Mouse (Mus musculus): ENCODE results near the gene Gm572. TPM values are rescaled to one million over a fixed set of nuclear protein-coding genes. Genes with fewer than 3 reads are reported as not detected.
A peak's percentile ranks its signal among the peaks of the same experiment; 100 is the strongest.

Gene Gm572
- total RNA-seq, 2 experiments from 2014 or later = 6.9 to 8.6 TPM

DNA sequence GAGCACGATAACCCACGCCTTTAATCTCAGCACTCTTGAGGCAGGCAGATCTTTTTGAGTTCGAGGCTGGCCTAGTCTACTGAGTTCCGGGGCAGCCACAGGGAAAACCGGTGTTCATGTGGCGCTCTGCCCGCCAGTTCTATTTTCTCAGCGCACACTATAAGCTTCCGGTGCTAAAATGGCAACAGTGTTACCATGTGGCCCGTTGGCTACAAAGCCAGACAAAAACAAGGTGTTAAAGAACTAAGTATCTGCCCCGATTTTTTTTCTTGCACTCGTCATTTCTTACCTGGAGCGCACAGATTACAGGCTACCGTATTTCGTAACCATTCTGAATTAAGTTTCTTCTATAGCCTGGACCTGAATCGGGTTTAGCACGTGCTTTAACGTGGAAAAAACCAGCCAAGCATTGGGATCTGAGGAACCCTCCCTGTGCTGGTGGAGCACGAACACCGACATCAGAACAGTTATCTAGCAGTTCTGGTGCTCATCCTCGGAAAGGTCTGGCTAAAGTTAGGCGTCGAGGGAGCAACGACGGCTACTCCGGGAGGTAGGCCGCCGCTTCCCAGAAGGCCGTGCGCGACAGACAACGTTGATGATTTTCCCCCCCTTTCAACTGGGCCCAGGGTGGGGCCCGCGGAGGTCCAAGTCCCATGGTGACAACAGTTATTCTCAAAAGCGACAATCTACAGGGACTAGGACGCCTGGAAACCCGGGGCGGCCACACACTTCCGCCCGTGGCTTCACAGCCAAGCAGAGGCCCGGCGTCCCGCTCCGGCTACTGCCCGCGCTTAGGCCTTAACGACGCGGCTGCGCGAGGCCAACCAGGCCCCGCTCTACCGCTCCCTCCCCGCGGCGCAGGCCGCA is 17.1 kb upstream of the Gm572 start:
- peak; percentile 55 for DNase-seq

DNA sequence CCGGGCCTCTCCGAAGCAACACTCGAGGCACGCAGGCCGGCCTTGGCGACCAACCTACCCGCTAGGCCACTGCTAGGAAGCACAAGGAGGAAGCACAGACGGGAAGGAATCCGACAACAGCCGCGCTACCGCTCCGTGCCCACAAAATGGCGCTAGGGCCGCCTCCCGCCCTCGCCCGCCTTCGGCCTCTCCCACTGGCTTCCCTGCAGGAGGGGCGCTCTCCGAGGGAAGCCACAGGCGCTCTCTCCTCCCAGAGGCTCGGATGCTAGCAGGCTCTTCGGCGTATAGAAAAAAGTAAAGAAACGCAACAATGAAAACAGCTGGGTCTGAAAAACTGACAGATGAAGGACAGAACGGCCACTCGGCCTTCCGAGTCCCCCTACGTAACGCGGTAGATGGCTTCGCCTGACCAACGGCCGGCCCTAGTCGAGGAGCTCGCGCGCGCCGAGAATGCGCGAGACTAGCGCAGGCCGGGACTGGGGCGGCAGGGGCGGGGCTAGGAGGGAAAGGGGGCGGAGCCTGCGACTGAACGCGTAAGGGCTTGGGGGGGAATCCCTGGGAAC is 16.4 kb upstream of the Gm572 start, which contains the start of gene Tardbp:
Gene Tardbp, minus strand, starts transcription at position 397 of the 563 bp plus-strand sequence.
- DNase-seq = peak; percentile 99

- DNase-seq = no peak
Observed at GRCm38 (mm10) chr4:148627246-148627645, 15.9 kb upstream of the Gm572 start.

DNA sequence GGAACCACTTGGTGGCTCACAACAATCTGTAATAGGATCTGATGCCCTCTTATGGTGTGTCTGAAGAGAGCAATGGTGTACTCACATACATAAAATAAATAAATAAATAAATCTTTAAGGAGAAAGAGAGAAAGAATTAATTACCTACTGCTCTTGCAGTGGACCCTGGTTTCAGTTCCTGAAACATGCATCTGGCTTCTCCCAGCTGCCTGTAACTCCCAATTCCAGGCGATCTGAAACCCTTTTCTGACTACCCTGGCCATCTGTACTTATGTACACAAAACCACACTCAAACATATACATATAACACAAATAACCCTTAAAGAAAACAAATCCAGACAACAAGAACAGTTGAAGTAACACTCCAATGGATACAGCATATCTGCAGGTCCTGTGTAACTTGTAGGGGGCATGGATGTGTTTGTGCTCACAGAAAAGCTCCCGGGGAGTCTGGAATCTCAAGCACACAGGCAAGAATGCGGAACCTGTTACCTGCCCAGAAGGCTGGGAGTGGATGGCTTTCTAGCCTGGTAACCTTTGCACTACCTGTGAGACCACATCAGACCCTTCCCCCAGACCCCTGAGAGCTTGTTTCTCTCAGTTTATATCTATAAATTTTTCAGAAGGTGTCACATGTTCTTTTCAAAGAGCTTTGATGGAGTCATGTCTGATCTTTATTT is 11.0 kb upstream of the Gm572 start:
- no peak for DNase-seq

- DNase-seq = no peak
Observed at GRCm38 (mm10) chr4:148633395-148634061, 9.6 kb upstream of the Gm572 start.

DNA sequence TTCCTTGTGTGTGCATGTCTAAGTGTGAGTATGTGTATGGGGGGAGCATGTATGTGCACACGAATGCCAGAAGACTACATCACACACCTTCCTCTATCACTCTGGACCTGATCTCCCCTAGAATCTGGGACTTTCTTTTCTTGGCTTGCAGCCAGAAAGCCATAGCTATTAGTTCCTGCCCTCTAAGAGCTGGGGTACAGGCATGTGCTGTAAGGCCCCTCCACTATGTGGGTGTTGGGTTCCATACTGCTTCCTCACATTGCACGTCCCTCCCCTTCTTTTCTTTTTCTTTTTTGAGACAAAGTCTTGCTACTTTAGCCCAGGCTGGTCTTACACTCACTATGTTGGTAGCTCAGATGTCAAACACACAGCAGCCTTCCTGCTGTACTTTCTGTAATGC is 7.8 kb upstream of the Gm572 start:
- no peak for DNase-seq

DNA sequence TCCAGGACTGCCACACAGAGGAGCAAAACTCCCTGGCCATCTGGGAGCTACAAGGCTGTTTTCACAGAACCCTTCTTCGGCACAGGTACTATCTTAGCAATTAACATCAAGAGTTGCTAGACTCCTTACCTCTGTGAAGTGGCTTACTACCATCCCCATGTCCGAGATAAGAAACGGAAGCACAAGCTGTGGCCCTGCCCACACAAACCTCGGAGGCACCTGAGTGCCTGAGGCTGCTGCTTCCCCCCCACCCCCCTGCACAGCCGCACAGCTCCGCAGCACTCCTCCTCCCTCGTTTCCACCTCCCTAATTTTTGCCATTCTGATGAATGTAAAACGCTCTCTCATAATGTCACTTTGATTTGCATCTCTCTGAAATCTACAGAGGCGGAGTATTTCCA is 4.8 kb upstream of the Gm572 start:
- DNase-seq = no peak

DNA sequence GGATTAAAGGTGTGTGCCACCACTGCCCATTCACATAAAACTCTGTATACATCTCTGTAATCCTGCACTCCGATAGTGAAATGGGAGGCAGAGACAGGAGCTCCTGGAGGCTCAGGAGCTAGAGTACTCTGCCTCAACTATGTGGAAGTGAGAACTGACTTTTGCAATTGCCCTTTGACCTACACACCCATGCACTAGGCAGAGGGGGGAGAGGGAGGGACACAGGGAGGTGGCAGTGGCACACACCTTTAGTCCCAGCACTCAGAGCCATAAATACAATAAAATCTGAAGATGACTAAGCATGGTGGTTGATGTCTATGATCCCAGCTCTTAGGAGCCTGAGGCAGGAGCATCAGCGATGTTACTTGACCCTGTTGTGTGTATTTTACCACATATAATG is 3.7 kb upstream of the Gm572 start:
- DNase-seq = no peak

DNA sequence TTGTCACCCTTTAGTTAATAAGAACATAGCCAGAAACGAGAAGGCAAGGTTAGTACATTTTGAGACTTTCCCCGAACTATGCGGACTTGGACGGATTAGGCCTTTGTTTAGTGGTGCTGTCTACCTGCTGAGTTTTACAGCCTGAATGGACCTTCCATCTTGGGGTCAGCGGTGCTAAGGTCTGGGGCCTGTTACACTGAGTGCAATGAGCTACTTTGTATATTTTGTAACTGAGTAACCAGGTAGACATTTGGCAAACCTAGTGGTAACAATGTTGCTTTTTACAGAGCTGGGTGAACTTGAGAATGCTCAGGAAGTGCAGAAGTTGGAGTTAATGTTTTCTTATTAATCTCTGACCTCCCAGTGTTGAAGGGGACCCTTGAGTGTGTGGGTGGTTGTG is 2.0 kb upstream of the Gm572 start:
- no peak for DNase-seq

- DNase-seq = peak; percentile 68
Observed at GRCm38 (mm10) chr4:148644157-148644511, 1.0 kb downstream of the Gm572 start.

DNA sequence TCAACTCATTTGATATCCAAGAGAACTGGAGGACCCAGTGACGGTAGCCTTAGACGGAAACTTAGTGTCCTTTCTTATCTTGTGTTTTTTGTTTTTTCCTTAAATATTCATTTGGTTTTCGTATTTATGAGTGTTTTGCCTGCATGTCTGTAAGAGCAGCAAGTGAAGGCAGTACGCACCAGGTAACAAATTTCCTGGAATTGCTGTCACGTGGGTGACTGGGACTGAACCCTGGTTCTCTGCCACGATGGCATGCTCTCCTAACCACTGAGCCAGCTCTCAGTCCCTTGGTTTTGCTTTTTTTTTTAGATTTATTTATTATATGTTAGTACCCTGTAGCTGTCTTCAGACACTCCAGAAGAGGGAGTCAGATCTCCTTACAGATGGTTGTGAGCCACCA is 1.8 kb downstream of the Gm572 start:
- no peak for DNase-seq

GRCm38 (mm10) chr4:148646616-148647015 is 3.5 kb downstream of the Gm572 start:
- no peak for DNase-seq

DNA sequence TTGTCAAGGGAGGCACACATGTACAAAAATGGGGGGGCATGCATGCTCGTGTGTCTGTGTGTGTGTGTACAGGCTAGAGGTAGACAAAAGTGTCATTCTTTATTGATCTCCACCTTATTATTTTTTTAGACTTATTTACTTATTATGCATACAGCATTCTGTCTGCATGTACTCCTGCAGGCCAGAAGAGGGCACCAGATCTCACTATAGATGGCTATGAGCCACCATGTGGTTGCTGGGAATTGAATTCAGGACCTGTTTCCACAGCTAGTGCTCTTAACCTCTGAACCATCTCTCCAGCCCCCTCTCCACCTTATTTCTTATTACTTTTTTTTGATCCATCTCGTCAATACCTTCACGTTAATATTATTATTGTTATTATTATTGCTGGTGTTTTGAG is 6.2 kb downstream of the Gm572 start:
- no peak for DNase-seq

- DNase-seq = no peak
Observed at GRCm38 (mm10) chr4:148651045-148651444, 7.9 kb downstream of the Gm572 start.

- no peak for DNase-seq
Observed at GRCm38 (mm10) chr4:148654701-148655398, 11.7 kb downstream of the Gm572 start.

GRCm38 (mm10) chr4:148656691-148657258 is 13.7 kb downstream of the Gm572 start:
- DNase-seq = no peak

GRCm38 (mm10) chr4:148657776-148658175 is 14.7 kb downstream of the Gm572 start:
- no peak for DNase-seq

GRCm38 (mm10) chr4:148660174-148660573 is 17.1 kb downstream of the Gm572 start:
- no peak for DNase-seq

DNA sequence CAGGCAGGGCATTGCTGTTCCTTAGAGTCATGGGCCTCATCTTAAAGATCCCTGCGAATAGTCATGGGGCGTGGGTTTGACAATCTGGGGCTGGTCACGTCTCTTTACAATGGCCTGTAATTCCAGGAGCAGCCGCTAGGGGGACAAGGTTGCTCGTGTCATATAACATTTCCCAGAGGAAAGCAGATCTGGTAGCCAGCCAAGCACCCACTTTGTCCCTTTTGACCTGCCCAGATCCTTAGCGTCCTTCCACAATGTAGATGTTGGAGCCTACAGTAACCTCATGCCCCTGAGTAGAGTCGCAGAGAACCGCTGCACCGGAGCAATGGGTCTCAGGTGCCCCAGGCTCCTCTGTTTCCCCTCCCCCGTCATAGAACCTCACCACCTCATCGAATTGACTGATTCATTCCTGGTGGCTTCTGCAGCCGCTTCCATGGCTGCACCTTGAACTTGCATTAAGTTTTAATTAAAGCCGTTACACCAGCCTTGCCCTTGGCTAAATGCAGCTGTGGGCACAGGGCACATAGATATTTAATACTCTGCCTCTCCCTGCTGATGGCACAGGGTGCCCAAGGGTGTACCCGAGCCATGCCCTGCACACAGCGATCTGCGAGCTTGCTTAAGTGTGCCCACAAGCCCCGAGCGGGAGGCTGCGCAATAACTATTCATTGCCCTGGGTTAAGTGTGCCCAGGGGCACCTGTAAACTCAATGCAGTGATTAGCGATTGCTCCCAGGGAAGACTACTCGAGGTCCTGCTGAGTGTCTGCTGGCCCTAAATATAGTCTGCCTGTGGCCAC is 19.2 kb downstream of the Gm572 start:
- peak; percentile 82 for DNase-seq

- no peak for DNase-seq
Observed at GRCm38 (mm10) chr4:148663326-148663725, 20.2 kb downstream of the Gm572 start.

GRCm38 (mm10) chr4:148664021-148664420 is 20.9 kb downstream of the Gm572 start:
- DNase-seq = no peak
